Mouse (Mus musculus): ENCODE measurements around the gene Arhgdib.
"Not testable (repeated sequence)": the region's sequence is repeated elsewhere in the genome, so short reads cannot be mapped to it uniquely, and the experiment has no call there.

Gene Arhgdib

DNA sequence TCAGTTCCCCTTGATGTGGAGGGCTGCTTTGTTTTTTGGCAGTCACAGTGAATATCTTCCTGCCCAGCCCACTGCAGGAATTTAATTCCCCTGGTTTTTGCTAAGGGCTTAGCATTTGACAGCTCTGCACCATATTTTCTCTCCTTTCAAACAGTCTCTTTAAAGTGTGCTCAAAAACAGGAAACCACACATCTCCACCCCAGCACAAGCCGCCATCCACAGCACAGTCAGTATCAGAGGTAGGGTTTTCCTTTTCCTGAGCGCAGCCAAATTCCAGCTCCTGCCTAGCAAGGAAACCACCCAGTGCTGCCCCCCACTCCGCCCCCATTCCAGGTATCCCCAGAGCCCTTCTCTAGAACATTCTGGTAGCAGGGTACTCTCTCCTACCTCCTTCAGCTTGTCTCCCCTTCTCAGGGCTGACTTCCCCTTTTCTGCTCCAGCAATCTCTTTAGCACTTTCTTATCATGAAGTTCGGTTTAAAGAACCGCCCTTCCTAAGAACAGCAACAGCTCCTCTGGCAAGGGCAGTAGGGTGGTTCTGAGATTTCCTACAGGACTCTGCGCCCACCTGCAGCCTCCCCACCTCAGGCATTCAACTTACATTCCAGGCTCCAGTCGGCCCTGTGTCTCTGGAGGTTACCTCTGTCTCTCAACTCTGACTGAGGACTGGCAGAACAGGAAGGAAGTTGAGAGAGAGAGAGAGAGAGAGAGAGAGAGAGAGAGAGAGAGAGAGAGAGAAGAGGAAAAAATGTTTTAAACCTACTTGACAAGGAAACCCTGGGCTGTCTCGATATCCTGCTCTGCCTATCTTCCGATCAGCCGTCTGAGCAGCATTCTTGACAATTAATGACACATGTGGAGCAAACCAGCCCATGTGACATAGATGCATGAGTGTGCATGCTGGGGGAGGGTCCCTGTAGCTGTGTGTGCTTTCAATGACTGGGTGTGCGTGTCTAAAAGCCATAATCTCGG lies at the start of gene Arhgdib:
Arhgdib (minus strand) TSS at position 849 of the 971 bp plus-strand sequence.
- DNase-seq = peak; percentile 19

DNA sequence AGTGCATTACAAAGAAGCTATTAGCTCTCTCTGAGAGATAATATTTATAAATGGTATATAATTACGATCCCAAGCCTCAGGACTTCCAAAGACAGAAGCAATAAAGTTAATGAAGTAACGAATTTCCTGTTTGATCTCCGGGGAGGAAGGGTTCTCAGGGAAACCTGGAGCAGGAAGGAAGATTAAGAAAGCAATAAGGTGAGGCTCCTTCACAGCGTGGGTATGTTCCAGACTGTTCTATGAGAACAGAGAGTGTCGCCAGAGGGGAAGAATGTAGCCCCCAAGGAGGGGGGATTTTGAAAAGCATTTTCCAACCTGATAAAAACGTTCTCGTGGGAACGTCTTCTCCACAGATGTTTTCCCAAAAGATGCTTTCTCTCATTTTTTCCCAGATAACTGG lies 48.9 kb upstream of the Arhgdib start:
- DNase-seq = no peak

DNA sequence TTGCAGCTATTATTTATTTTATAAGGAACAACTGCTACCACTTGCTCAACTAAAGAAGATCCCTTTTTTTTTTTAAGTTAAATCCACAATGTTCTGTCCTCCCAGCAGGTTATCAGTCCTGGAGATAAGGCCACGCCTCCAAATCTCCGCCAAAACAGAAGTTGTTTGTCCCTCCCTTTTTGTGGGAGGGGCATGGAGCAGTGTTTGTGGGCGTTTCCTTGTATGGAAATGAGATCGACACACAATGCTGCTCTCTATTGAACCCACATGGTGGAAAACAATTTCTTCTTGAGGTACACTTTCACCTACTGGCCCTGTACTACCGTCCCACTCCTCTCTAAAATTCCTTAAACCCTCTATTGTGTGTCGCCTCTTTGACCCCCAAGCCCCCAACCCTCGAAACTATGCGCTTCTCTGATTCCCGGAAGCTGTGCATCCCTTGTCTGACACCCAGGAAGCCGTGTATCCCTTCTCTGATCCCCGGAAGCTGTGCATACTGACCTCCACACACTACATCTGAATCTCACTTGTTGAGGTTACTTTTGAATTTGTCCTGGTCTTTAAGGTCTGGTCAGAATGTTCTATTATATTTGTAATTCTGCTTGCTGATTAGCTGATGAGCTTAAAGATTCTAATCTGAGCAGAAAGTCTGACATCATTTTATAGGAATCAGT lies 48.3 kb upstream of the Arhgdib start:
- DNase-seq = peak; percentile 64

GRCm38 (mm10) chr6:136988536-136989060 lies 46.9 kb upstream of the Arhgdib start:
- DNase-seq = no peak

- peak; percentile 70 for DNase-seq
Measured at GRCm38 (mm10) chr6:136986718-136987117, 45.0 kb upstream of the Arhgdib start.

DNA sequence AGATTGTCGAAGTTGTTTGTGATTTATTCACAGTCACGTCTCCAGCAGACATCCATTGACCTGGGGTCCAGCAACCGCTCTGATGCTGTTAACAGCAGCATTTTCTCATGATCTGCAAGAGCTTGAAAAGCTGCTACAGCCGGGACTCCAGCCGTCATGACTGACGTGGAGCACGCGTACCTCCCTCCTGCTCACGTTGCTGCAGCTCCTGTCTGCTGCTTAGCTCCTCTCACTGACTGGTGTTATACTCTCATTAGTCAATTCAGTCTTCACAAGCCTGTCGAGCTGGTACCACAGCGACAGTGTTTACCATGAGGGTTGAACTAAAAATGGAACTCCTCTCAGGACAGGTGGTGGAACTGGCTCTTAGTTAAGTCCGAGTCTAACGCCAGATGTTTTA lies 44.3 kb upstream of the Arhgdib start:
- DNase-seq = no peak

GRCm38 (mm10) chr6:136983201-136983600 lies 41.5 kb upstream of the Arhgdib start:
- DNase-seq = peak; percentile 25

DNA sequence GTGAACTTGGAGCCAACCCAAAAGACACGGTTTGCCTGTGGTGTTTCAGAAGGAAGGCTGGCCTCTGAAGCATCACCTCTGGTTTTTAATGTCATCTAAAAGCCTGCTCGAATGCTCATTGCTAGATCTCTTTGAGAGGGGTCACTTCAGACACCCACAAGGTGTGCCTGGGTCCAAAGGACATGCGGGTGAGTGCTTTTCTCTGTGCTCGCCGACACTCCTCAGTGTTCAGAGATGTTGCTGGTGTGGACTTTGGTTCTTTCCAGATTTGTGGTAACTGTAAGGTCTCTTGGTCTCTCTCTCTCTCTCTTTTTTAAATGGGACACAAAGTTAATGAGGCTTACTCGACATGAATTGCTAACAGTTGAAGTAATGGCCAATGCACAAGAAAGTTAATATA lies 40.9 kb upstream of the Arhgdib start:
- DNase-seq = no peak

DNA sequence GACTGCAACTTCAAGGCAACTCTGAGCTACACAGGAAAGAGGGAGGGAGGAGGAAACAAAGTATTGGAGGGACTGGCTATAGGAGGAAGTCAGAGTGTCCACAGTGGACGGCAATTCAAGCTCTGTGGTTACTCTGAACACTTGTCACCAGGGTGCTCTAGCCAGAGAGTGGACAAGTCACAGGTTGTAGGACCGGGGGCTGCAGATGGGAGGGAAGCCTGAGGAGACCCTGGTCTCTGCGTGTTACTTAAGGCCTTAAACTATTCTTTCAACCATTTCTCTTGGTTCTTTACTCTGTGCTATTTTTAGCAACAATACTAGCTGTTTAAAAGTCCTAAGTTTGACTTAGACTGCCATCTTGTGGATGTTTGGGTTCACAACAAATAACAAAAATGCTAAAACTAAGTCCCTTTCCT lies 38.6 kb upstream of the Arhgdib start:
- peak; percentile 66 for DNase-seq

DNA sequence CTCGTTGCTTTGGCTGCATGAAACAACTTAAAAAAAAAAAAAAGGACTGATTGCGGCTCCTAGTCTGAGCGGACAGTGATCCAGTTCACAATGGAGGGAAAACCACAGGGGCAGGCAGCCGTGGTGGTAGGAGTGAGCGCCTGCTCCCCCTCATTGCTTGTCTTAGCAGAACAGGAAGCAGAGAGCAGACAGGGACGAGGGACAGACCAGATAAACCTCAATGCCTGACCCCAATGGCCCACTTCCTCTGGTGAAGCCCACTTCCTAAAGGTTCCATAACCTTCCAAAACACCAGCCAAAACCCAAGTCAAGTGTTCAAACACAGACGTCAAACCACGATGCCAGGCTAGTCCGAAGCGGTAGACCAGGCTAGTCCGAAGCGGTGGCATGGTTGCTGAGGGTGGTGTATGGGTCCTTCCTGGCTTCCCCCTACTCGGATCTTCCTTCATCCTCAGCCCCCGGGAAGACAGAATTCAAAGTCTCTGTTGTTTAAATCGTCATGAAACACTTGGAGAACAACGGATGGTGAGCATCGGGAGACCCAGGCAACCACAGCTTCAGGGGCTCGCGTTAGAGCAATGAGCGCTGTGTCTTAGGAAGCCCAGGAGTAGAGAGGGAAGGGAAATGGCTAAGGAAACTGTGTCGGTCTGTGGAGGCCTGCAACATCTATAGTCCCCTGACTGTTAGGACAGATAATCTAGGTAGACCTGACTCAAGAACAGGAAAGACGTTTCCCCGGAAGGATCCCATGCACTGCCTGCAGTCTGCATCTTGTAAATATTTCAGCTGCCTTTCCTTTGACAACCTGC lies 37.8 kb upstream of the Arhgdib start:
- DNase-seq = no peak

DNA sequence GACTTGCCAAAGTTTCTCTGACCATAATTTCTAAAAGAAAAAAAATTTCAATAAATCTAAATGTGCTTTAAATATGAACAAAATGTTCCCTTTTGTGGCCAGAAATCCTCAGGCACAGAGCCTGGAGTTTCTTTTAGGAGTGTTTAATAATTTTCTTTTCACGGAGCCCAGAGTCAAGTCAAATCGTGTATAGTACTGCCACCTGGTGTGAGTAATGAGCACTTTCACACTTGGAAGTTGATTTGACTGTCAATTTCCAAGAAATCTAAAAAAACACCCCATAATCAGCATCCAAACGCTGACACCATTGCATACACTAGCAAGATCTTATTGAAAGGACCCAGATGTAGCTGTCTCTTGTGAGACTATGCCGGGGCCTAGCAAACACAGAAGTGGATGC lies 27.2 kb upstream of the Arhgdib start:
- not testable (repeated sequence) for DNase-seq

GRCm38 (mm10) chr6:136967466-136967865 lies 25.8 kb upstream of the Arhgdib start:
- no peak for DNase-seq

GRCm38 (mm10) chr6:136965912-136966311 lies 24.2 kb upstream of the Arhgdib start:
- no peak for DNase-seq

GRCm38 (mm10) chr6:136964609-136965510 lies 23.2 kb upstream of the Arhgdib start:
- no peak for DNase-seq

GRCm38 (mm10) chr6:136962957-136963356 lies 21.3 kb upstream of the Arhgdib start:
- no peak for DNase-seq

DNA sequence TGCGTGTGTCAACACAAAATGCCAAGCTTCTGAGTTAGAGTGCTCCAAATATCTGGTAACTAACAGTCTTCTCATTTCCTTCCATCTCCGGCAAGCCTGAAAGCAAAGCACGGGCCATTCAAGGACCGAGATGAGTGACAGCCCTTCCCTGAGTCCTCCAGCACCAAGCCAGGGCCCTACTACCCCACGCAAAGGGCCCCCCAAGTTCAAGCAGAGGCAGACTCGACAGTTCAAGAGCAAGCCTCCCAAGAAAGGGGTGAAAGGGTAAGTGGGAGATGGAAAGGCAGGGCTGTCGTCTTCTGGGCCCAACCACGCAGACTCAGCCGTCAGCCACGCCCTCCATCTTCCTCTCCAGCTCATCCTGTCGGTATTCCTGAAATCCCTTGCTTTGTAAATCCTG lies 17.4 kb upstream of the Arhgdib start:
- no peak for DNase-seq

- no peak for DNase-seq
Measured at GRCm38 (mm10) chr6:136957062-136957461, 15.4 kb upstream of the Arhgdib start.

DNA sequence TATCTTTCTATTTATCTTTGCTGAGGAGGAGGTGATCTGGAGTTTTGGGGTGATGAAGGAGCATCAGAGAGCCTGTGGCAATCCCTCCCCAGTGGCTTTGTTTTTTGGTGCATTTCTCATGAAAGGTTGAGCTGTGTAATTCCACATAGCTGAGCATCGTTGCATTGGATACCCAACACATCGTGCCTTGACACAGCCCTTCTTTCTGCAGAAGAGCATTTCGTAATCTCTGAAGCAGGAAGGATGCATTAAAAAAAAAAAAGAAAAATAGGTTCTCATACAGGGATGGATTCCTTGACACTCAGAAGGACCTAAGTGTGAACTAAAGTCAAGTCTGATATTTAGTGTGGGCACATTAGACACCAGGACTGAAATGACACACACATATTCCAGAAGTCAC lies 13.5 kb upstream of the Arhgdib start:
- no peak for DNase-seq

DNA sequence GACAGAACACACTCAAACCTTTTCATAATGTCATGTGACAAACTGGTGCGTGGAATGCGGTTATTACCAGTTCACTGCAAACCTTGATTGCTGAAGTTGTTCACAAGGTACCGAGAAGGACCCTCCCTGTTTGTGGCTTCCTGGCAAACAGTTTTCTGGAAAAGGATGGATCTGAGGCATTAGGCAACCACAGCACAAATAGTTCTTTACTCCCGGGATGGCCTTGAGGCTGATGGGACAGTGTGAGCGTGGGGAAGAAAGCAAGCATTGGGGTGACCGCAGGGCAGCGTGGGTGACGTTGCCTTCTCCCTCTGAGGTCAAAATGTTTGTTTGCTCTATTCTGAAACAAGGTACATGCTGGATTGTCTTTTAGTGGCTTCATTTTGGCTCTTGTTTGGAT lies 13.0 kb upstream of the Arhgdib start:
- no peak for DNase-seq

GRCm38 (mm10) chr6:136954192-136954591 lies 12.5 kb upstream of the Arhgdib start:
- DNase-seq = peak; percentile 34

- DNase-seq = no peak
Measured at GRCm38 (mm10) chr6:136952930-136953329, 11.2 kb upstream of the Arhgdib start.

GRCm38 (mm10) chr6:136950171-136950570 lies 8.5 kb upstream of the Arhgdib start:
- DNase-seq = no peak

All from retina, postnatal 1 day (tissue).